Comparison of ENCODE assay signal across 27 mouse cellular contexts in genomic region chr19:4915924-4916603, GRCm38 (mm10). TPM values are rescaled to one million over a fixed set of nuclear protein-coding genes. Genes with fewer than 3 reads are reported as not detected.
DNase-seq lines count a peak whose midpoint lies in the region; ATAC-seq and TF ChIP-seq lines count a peak whose summit lies in the region.
"Had no signal": no experiment of that assay in that cellular context is flagged by ENCODE, and none has a peak within 500 bp of the region (broad histone marks: within the 10 kb centered on the region; RNA-seq: fewer than 3 reads in every experiment).

No protein-coding gene starts in this region.

- peaks cover 97% of the 10 kb centered on the region for H3K36me3 ChIP-seq in intestine, postnatal 0 days (ENCODE audit: control insufficient read depth, insufficient read depth)
- H3K36me3 ChIP-seq in intestine, embryonic 15.5 days: peaks cover 64% of the 10 kb centered on the region

- H3K4me3 ChIP-seq in intestine, postnatal 0 days (ENCODE audit: low read depth, low read length): no peak overlapping the region
- H3K4me3 ChIP-seq in intestine, embryonic 15.5 days (replicated peaks): no peak overlapping the region
- H3K4me3 ChIP-seq: embryonic facial prominence, embryonic 12.5 days; embryonic facial prominence, embryonic 15.5 days; gastrocnemius, adult 2 months; heart, embryonic 10.5 days; heart, embryonic 13.5 days had no signal

- no peak overlapping the region for H3K4me2 ChIP-seq in intestine, postnatal 0 days (replicated peaks; ENCODE audit: low read depth)
- no peak overlapping the region for H3K4me2 ChIP-seq in intestine, embryonic 15.5 days (replicated peaks)
- H3K4me2 ChIP-seq: embryonic facial prominence, embryonic 12.5 days; embryonic facial prominence, embryonic 15.5 days; heart, embryonic 13.5 days; hindbrain, embryonic 14.5 days had no signal

- no peaks in the 10 kb centered on the region for H3K27me3 ChIP-seq in intestine, postnatal 0 days (replicated peaks; ENCODE audit: control insufficient read depth, insufficient read depth, low read length)
- H3K27me3 ChIP-seq in intestine, embryonic 15.5 days (replicated peaks): no peaks in the 10 kb centered on the region
- H3K27me3 ChIP-seq: embryonic facial prominence, embryonic 12.5 days; embryonic facial prominence, embryonic 15.5 days; heart, embryonic 13.5 days had no signal

- H3K4me1 ChIP-seq in intestine, postnatal 0 days (replicated peaks; ENCODE audit: control insufficient read depth, insufficient read depth, low read length): no peaks in the 10 kb centered on the region
- no peaks in the 10 kb centered on the region for H3K4me1 ChIP-seq in intestine, embryonic 15.5 days (replicated peaks)
- H3K4me1 ChIP-seq: embryonic facial prominence, embryonic 12.5 days; embryonic facial prominence, embryonic 15.5 days; heart, embryonic 10.5 days; heart, embryonic 13.5 days had no signal

- TF ChIP-seq CTCF in intestine, postnatal 0 days (IDR thresholded peaks at IDR 0.05; ENCODE audit: low read depth): no peak

- 89% methylated on average over 15 of the region's 15 CpGs for WGBS in intestine, postnatal 0 days
- 90% methylated on average over 15 of the region's 15 CpGs for WGBS in intestine, embryonic 15.5 days

- H3K9me3 ChIP-seq in intestine, postnatal 0 days (ENCODE audit: control insufficient read depth): no peaks in the 10 kb centered on the region
- no peaks in the 10 kb centered on the region for H3K9me3 ChIP-seq in intestine, embryonic 15.5 days
- H3K9me3 ChIP-seq: embryonic facial prominence, embryonic 12.5 days; embryonic facial prominence, embryonic 15.5 days; heart, embryonic 10.5 days; heart, embryonic 13.5 days had no signal

- H3K9ac ChIP-seq in intestine, postnatal 0 days (ENCODE audit: low read depth, low read length): no peak overlapping the region
- H3K9ac ChIP-seq in intestine, embryonic 15.5 days: no peak overlapping the region
- H3K9ac ChIP-seq: embryonic facial prominence, embryonic 12.5 days; embryonic facial prominence, embryonic 15.5 days; forebrain, postnatal 0 days; heart, embryonic 13.5 days; hindbrain, embryonic 14.5 days had no signal

- ATAC-seq in intestine, postnatal 0 days: no peak
- no peak for ATAC-seq in intestine, embryonic 15.5 days
- ATAC-seq: activated CD4-positive, CD25-positive, alpha-beta regulatory T cell, adult 4 months; CD4-positive, CD25-positive, alpha-beta regulatory T cell, adult 4 months; forebrain, embryonic 14.5 days; forebrain, postnatal 0 days; hindbrain, postnatal 0 days; inflammation-experienced regulatory T-cells, adult 6 months had no signal

- peak overlapping the region; percentile 15; the same call in 1 of the 2 replicates for H3K27ac ChIP-seq in intestine, postnatal 0 days (ENCODE audit: low read depth, low read length)
- H3K27ac ChIP-seq in intestine, embryonic 15.5 days: no peak overlapping the region
- H3K27ac ChIP-seq: embryonic facial prominence, embryonic 12.5 days; embryonic facial prominence, embryonic 15.5 days; gastrocnemius, adult 2 months; heart, embryonic 10.5 days; heart, embryonic 13.5 days; hindbrain, embryonic 14.5 days; hindbrain, postnatal 0 days had no signal

- peak; percentile 57 for DNase-seq in adrenal gland, postnatal 10 days
- peak; percentile 68 to 73 for DNase-seq in adrenal gland, postnatal 36 days
- DNase-seq in natural killer cell, adult 2 months (ENCODE audit: low spot score in 2 of 2): no peak
- DNase-seq in urinary bladder, postnatal 4 days (ENCODE audit: low spot score in 2 of 2): no peak
- DNase-seq: cerebellum, adult 11 months; cerebellum, adult 2 months; cerebellum, adult 9-11 months; cerebellum, postnatal 25 days; forebrain, postnatal 0 days; gastrocnemius, adult 2 months; gastrocnemius, postnatal 14 days; heart, adult 18-20 months; heart, postnatal 14 days; heart, postnatal 4 days; kidney, adult 11 months had no signal

RNA-seq across cellular contexts. Expression of gene Bbs1, which starts 9.6 kb away (rescaled TPM):
- 0.60 and 0.98 TPM in 2 replicates for polyA plus RNA-seq in intestine, postnatal 0 days (2015; fragmentation: Nextera tagmentation; extraction: Ambion mirVana)
- 2.3 TPM in 2 replicates for polyA plus RNA-seq in intestine, embryonic 15.5 days (2015; fragmentation: Nextera tagmentation; extraction: Ambion mirVana)
- 10 to 100 TPM in 1 of 2 experiments, 1 to 10 TPM in 1; 7.4 to 10.3 TPM for total RNA-seq in adrenal gland, postnatal 10 days (2021)
- 1 to 10 TPM; 9.1 to 9.2 TPM for total RNA-seq in adrenal gland, postnatal 36 days (2021)

RNA-seq across cellular contexts. Expression of gene Dpp3, which starts 12.0 kb away (rescaled TPM):
- polyA plus RNA-seq in intestine, postnatal 0 days (2015; fragmentation: Nextera tagmentation; extraction: Ambion mirVana): 59.2 and 60.0 TPM in 2 replicates
- 126 and 135 TPM in 2 replicates for polyA plus RNA-seq in intestine, embryonic 15.5 days (2015; fragmentation: Nextera tagmentation; extraction: Ambion mirVana)
- 10 to 100 TPM; 74.1 to 83.4 TPM for total RNA-seq in adrenal gland, postnatal 10 days (2021)
- total RNA-seq in adrenal gland, postnatal 36 days (2021): 100 to 1,000 TPM in 1 of 2 experiments, 10 to 100 TPM in 1; 86.1 to 110 TPM

RNA-seq across cellular contexts. Expression of gene Peli3, which starts 26.9 kb away (rescaled TPM):
- 0.46 and 0.89 TPM in 2 replicates for polyA plus RNA-seq in intestine, postnatal 0 days (2015; fragmentation: Nextera tagmentation; extraction: Ambion mirVana)
- 2.0 and 2.4 TPM in 2 replicates for polyA plus RNA-seq in intestine, embryonic 15.5 days (2015; fragmentation: Nextera tagmentation; extraction: Ambion mirVana)
- 1 to 10 TPM; 2.8 to 3.9 TPM for total RNA-seq in adrenal gland, postnatal 10 days (2021)
- 1 to 10 TPM; 7.7 to 8.2 TPM for total RNA-seq in adrenal gland, postnatal 36 days (2021)

RNA-seq across cellular contexts. Expression of gene Zdhhc24, which starts 37.6 kb away (rescaled TPM):
- 7.6 and 9.1 TPM in 2 replicates for polyA plus RNA-seq in intestine, postnatal 0 days (2015; fragmentation: Nextera tagmentation; extraction: Ambion mirVana)
- polyA plus RNA-seq in intestine, embryonic 15.5 days (2015; fragmentation: Nextera tagmentation; extraction: Ambion mirVana): 9.8 and 10.3 TPM in 2 replicates
- total RNA-seq in adrenal gland, postnatal 10 days (2021): 10 to 100 TPM; 12.5 to 13.9 TPM
- 10 to 100 TPM; 21.3 to 21.9 TPM for total RNA-seq in adrenal gland, postnatal 36 days (2021)

RNA-seq across cellular contexts. Expression of gene Actn3, which starts 38.4 kb away (rescaled TPM):
- 0.47 and 0.56 TPM in 2 replicates for polyA plus RNA-seq in intestine, postnatal 0 days (2015; fragmentation: Nextera tagmentation; extraction: Ambion mirVana)
- polyA plus RNA-seq in intestine, embryonic 15.5 days (2015; fragmentation: Nextera tagmentation; extraction: Ambion mirVana): 1.2 and 1.7 TPM in 2 replicates
- 10 to 100 TPM; 70.8 to 96.2 TPM for total RNA-seq in adrenal gland, postnatal 10 days (2021)
- total RNA-seq in adrenal gland, postnatal 36 days (2021): under 1 TPM; 0.53 to 0.66 TPM
- polyA plus RNA-seq: activated CD4-positive, CD25-positive, alpha-beta regulatory T cell, adult 4 months; CD4-positive, CD25-positive, alpha-beta regulatory T cell, adult 4 months had no signal

Comparison
In these comparisons a context has a peak if more than half of its experiments do, and no peak if none do; other contexts are left out.
1. DNase-seq: peak in adrenal gland, postnatal 10 days (single experiment) and adrenal gland, postnatal 36 days (2 of 2); none in natural killer cell, adult 2 months (0 of 2) and urinary bladder, postnatal 4 days (0 of 2).